Mouse (Mus musculus): ENCODE measurements at regions not wholly inside any gene's neighbourhood (a gene's known extent, or its start where the extent isn't known, plus 50 kb on each side); places are given as distances from the start of the nearest gene placed in this dataset.

- DNase-seq, result no peak
Observed at GRCm38 (mm10) chr2:19714025-19714424, 56.5 kb downstream of the Otud1 start.

GRCm38 (mm10) chr2:19715564-19716238 lies 58.1 kb downstream of the Otud1 start:
- DNase-seq, result peak; percentile 76

GRCm38 (mm10) chr2:19716388-19716787 lies 58.8 kb downstream of the Otud1 start:
- DNase-seq, result no peak

- DNase-seq, result no peak
Observed at GRCm38 (mm10) chr2:19726085-19726484, 68.5 kb downstream of the Otud1 start.

- peak; percentile 23 for DNase-seq
Observed at GRCm38 (mm10) chr2:19726904-19727303, 69.4 kb downstream of the Otud1 start.

- no peak for DNase-seq
Observed at GRCm38 (mm10) chr2:19732922-19733859, 75.6 kb downstream of the Otud1 start.

- DNase-seq, result no peak
Observed at GRCm38 (mm10) chr2:19734164-19734870, 76.8 kb downstream of the Otud1 start.

- DNase-seq, result no peak
Observed at GRCm38 (mm10) chr2:19741508-19741907, 84.0 kb downstream of the Otud1 start.

GRCm38 (mm10) chr2:19743467-19743866 lies 85.9 kb downstream of the Otud1 start:
- no peak for DNase-seq

GRCm38 (mm10) chr2:19744986-19745660 lies 87.6 kb downstream of the Otud1 start:
- no peak for DNase-seq

GRCm38 (mm10) chr2:19752753-19753152 lies 95.2 kb downstream of the Otud1 start:
- DNase-seq, result no peak

GRCm38 (mm10) chr2:19753479-19753878 lies 95.9 kb downstream of the Otud1 start:
- DNase-seq, result no peak

- no peak for DNase-seq
Observed at GRCm38 (mm10) chr2:19757910-19758309, 100.4 kb downstream of the Otud1 start.

GRCm38 (mm10) chr2:19759169-19759568 lies 101.6 kb downstream of the Otud1 start:
- peak; percentile 4 for DNase-seq

GRCm38 (mm10) chr2:19759577-19759976 lies 102.0 kb downstream of the Otud1 start:
- no peak for DNase-seq

GRCm38 (mm10) chr2:19762996-19763395 lies 105.4 kb downstream of the Otud1 start:
- DNase-seq, result no peak

GRCm38 (mm10) chr2:19784913-19785312 lies 124.7 kb upstream of the Etl4 start:
- no peak for DNase-seq

- no peak for DNase-seq
Observed at GRCm38 (mm10) chr2:19785663-19786260, 123.8 kb upstream of the Etl4 start.

GRCm38 (mm10) chr2:19792177-19792576 lies 117.4 kb upstream of the Etl4 start:
- DNase-seq, result no peak

GRCm38 (mm10) chr2:19796790-19797189 lies 112.8 kb upstream of the Etl4 start:
- no peak for DNase-seq
